Mouse (Mus musculus): ENCODE measurements around the gene Angptl7. TPM values are rescaled to one million over a fixed set of nuclear protein-coding genes. Genes with fewer than 3 reads are reported as not detected.
A peak's percentile ranks its signal among the peaks of the same experiment; 100 is the strongest.

Angptl7 gene
- total RNA-seq, 1 experiment from 2014 or later, result 1.4 TPM

- DNase-seq, result peak; percentile 38
Measured at GRCm38 (mm10) chr4:148455477-148456025, 44.7 kb downstream of the Angptl7 start.

GRCm38 (mm10) chr4:148453707-148454106 is 46.6 kb downstream of the Angptl7 start:
- DNase-seq, result peak; percentile 74

GRCm38 (mm10) chr4:148448853-148449245 is 51.4 kb downstream of the Angptl7 start:
- DNase-seq, result peak; percentile 68

GRCm38 (mm10) chr4:148448179-148448852 is 51.9 kb downstream of the Angptl7 start, which contains the start of gene Mtor:
TSS of gene Mtor (plus strand) at chr4:148448611.
- peak; percentile 96 for DNase-seq

Other genes starting within 250 kb of the Angptl7 start
- gene Disp3, start 212.5 kb downstream of the Angptl7 start, total RNA-seq (2021), result 0.26 and 0.71 TPM in 2 replicates
- 20.0 and 21.8 TPM in 2 replicates for gene Ubiad1, start 55.7 kb downstream of the Angptl7 start, total RNA-seq (2021)
- gene Mtor, start 51.8 kb downstream of the Angptl7 start, total RNA-seq (2021), result 65.5 and 67.5 TPM in 2 replicates
- gene Exosc10, start 58.0 kb upstream of the Angptl7 start, total RNA-seq (2021), result 49.5 and 56.3 TPM in 2 replicates
- gene Srm, start 91.0 kb upstream of the Angptl7 start, total RNA-seq (2021), result 69.7 and 92.4 TPM in 2 replicates
- 2.5 and 32.8 TPM in 2 replicates for gene Masp2, start 102.1 kb upstream of the Angptl7 start, total RNA-seq (2021)
- gene Tardbp, start 126.6 kb upstream of the Angptl7 start, total RNA-seq (2021), result 290 and 302 TPM in 2 replicates
- not detected in 2 replicates for gene Gm572, start 142.9 kb upstream of the Angptl7 start, total RNA-seq (2021)

All from adrenal gland, postnatal 14 days (tissue).